Mouse (Mus musculus): ENCODE results near the gene Noxred1.

DNA sequence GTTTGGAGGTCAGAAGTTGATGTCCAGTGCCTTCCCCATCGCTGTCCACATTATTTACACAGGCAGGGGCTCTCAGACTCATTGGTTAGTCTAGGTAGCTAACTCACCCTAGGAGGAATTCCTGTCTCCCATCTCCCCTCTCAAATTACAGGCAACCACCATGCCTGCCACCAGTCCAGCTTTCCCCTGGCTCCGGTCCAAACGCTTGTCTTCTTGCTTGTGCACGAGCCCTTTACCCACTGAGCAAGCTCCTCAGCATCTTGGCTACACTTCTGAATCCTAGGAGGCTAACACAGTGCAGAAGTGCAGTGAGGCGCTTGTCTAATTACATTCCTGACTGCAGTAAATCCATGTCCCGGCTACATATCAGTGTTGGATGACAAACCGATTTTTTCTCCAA, 19.2 kb downstream of the Noxred1 start:
- TF ChIP-seq CTCF (IDR thresholded peaks at IDR 0.05): no peak
- TF ChIP-seq EP300 (IDR thresholded peaks at IDR 0.05; ENCODE audit: insufficient read depth, low read depth, low read length): no peak
- no peak for TF ChIP-seq POLR2A (IDR thresholded peaks at IDR 0.05; ENCODE audit: insufficient read depth, low read depth, low read length)

All from heart, adult 2 months (tissue).